Mouse (Mus musculus): Measurements from ENCODE around the gene Cpox.

- TF ChIP-seq POLR2A (IDR thresholded peaks at IDR 0.05; ENCODE audit: insufficient read depth, low read depth, low read length): no peak
- no peak for TF ChIP-seq CTCF (IDR thresholded peaks at IDR 0.05)
These were observed 828 bp upstream of the Cpox start for GRCm38 (mm10) chr16:58669264-58669663.
